Mouse (Mus musculus) lung, postnatal 0 days (tissue): ENCODE data around the gene Smpd4. TPM values are rescaled to one million over a fixed set of nuclear protein-coding genes. Genes with fewer than 3 reads are reported as not detected.

ENCODE experiments used
- ATAC-seq: fragments of 200-750 bp; cut with Nextera tagmentation; 2 replicates; pipeline ENCODE4 v1.8.0; 2017; ENCODE audit warnings: moderate library complexity
- DNase-seq: peaks from one replicate; pipeline ENCODE4 v3.0.0-alpha.2; 2016; ENCODE audit warnings: low spot score
- H3K27ac ChIP-seq: fragments of 300-500 bp; sonication (generic); 2 replicates; pipeline ENCODE4 v1.5.1; 2014; ENCODE audit warnings: antibody characterized with exemption, mild to moderate bottlenecking, low read length, mixed read lengths
- H3K27me3 ChIP-seq: fragments of 300-500 bp; sonication (generic); replicated peaks from 2 replicates; pipeline ENCODE4 v1.6.1; 2014; ENCODE audit warnings: low read length, mixed read lengths; ENCODE audit not compliant: insufficient read depth
- H3K36me3 ChIP-seq: fragments of 300-500 bp; sonication (generic); 2 replicates; pipeline ENCODE4 v1.6.1; 2014; ENCODE audit warnings: low read length, mixed read lengths; ENCODE audit not compliant: insufficient read depth
- H3K4me1 ChIP-seq: fragments of 300-500 bp; sonication (generic); 2 replicates; pipeline ENCODE4 v1.6.1; 2014; ENCODE audit warnings: antibody characterized with exemption, low read depth, low read length, mixed read lengths; ENCODE audit not compliant: insufficient read depth
- H3K4me2 ChIP-seq: fragments of 300-500 bp; sonication (generic); replicated peaks from 2 replicates; pipeline ENCODE4 v1.6.1; 2014; ENCODE audit warnings: low read depth, mild to moderate bottlenecking, low read length, moderate library complexity, mixed read lengths
- H3K4me3 ChIP-seq: fragments of 300-500 bp; sonication (generic); 2 replicates; pipeline ENCODE4 v1.5.1; 2014; ENCODE audit warnings: low read depth, low read length
- H3K9ac ChIP-seq: fragments of 300-500 bp; sonication (generic); replicated peaks from 2 replicates; pipeline ENCODE4 v1.6.1; 2014; ENCODE audit warnings: low read depth, mild to moderate bottlenecking
- H3K9me3 ChIP-seq: fragments of 300-500 bp; sonication (generic); 2 replicates; pipeline ENCODE4 v1.6.1; 2016; ENCODE audit warnings: low read length, mixed read lengths
- CTCF ChIP-seq: IDR thresholded peaks from 2 replicates; pipeline ENCODE4 v1.5.1; 2016; ENCODE audit warnings: antibody characterized with exemption, mild to moderate bottlenecking
- EP300 ChIP-seq: IDR thresholded peaks from 2 replicates; pipeline ENCODE4 v1.6.1; 2016; ENCODE audit warnings: antibody characterized with exemption, mild to moderate bottlenecking, control low read depth
- WGBS: fragments of 180-500 bp; shearing (Covaris S2); extraction: QIAGEN DNeasy Blood & Tissue Kit; methylation state at CpG from one replicate; pipeline ENCODE4 v1.1.7; 2014; 5-methylcytosine and 5-hydroxymethylcytosine counted together
- polyA plus RNA-seq: library from polyadenylated mRNA; unstranded; fragments of >200 nt; fragmentation: Nextera tagmentation; extraction: Ambion mirVana; gene quantifications from 2 replicates; pipeline ENCODE4 v1.2.1, GENCODE M21; 2015

Smpd4 gene
- polyA plus RNA-seq, 1 experiment from 2014 or later = 8.8 TPM

GRCm38 (mm10) chr16:17649925-17650605 is 30.9 kb downstream of the Smpd4 start:
- H3K4me2 ChIP-seq = no peak overlapping the region
- no peak for DNase-seq
- ATAC-seq = no peak
- no peak overlapping the region for H3K4me3 ChIP-seq
- TF ChIP-seq CTCF (no peak), EP300 (no peak)
- H3K4me1 ChIP-seq = peaks cover 6% of the 10 kb centered on the region; the same call in 1 of the 2 replicates
- 84% methylated on average over 16 of the region's 16 CpGs for WGBS
- H3K27ac ChIP-seq = no peak overlapping the region
- peaks cover 32% of the 10 kb centered on the region for H3K36me3 ChIP-seq
- H3K27me3 ChIP-seq = no peaks in the 10 kb centered on the region
- no peak overlapping the region for H3K9ac ChIP-seq
- no peaks in the 10 kb centered on the region for H3K9me3 ChIP-seq

- Histone ChIP-seq H3K4me2 (no peak overlapping the region), H3K4me1 (peaks cover 6% of the 10 kb centered on the region; the same call in 1 of the 2 replicates), H3K27me3 (no peaks in the 10 kb centered on the region), H3K4me3 (no peak overlapping the region), H3K36me3 (peaks cover 34% of the 10 kb centered on the region), H3K9ac (no peak overlapping the region), H3K9me3 (no peaks in the 10 kb centered on the region), H3K27ac (no peak overlapping the region)
- ATAC-seq (no peak), DNase-seq (no peak)
- WGBS = 100% methylated on average over 1 of the region's 1 CpGs
- TF ChIP-seq EP300 (no peak), CTCF (no peak)
These were observed 31.6 kb downstream of the Smpd4 start for GRCm38 (mm10) chr16:17650711-17651110.

DNA sequence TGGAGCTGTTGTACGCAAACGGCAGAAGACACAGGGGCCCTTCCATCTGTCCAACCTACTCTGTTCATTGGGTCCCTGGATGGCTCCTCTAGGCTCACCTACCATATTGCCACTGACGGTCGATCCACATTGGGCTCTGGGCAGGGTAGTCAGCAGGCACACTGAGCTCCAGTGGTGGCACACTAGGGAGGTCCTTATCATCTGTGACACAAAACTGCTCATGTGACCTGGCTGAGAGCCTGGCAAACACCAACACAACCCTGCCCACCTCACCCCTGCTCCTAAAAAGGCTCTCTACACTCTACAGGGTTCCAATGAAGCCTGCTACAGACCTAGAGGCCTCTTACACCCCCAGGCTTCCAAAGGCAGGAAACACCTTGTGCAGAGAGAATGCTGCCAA is 33.5 kb downstream of the Smpd4 start:
- Histone ChIP-seq H3K27ac (no peak overlapping the region), H3K9ac (no peak overlapping the region), H3K36me3 (peaks cover 40% of the 10 kb centered on the region), H3K4me1 (no peaks in the 10 kb centered on the region), H3K4me2 (no peak overlapping the region), H3K27me3 (no peaks in the 10 kb centered on the region), H3K9me3 (no peaks in the 10 kb centered on the region), H3K4me3 (no peak overlapping the region)
- 86% methylated on average over 4 of the region's 4 CpGs for WGBS
- TF ChIP-seq EP300 = no peak
- TF ChIP-seq CTCF = no peak
- no peak for ATAC-seq
- no peak for DNase-seq

DNA sequence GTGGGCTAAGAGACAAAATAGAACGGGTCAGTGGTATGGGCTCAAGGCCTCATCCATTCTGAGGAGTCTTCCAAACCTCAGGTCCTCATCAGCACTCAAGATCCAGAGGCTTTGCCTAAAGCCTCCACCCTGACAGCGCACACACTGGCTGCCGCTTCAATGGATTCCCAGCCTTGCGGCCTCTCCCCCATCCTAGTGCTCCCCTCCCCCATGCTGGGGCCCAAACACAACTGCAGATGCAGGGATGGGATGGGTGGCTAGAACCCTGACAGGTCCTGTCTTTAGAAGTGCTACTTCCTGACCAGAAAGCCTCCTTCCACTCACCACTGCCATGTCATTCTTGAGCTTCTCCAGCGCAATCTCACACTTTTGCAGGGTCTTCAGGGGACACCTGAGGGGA is 34.4 kb downstream of the Smpd4 start:
- peaks cover 40% of the 10 kb centered on the region for H3K36me3 ChIP-seq

GRCm38 (mm10) chr16:17654188-17654795 is 35.1 kb downstream of the Smpd4 start:
- no peak overlapping the region for H3K9ac ChIP-seq
- H3K9me3 ChIP-seq = no peaks in the 10 kb centered on the region
- H3K27ac ChIP-seq = no peak overlapping the region
- no peaks in the 10 kb centered on the region for H3K4me1 ChIP-seq
- no peak overlapping the region for H3K4me2 ChIP-seq
- ATAC-seq (no peak), DNase-seq (no peak)
- no peak overlapping the region for H3K4me3 ChIP-seq
- TF ChIP-seq CTCF (no peak), EP300 (no peak)
- 94% methylated on average over 4 of the region's 4 CpGs for WGBS
- H3K27me3 ChIP-seq = no peaks in the 10 kb centered on the region
- H3K36me3 ChIP-seq = peaks cover 40% of the 10 kb centered on the region

More for the DNA sequence above, 34.4 kb downstream of the Smpd4 start:
- ATAC-seq (no peak), DNase-seq (no peak)
- H3K9me3 ChIP-seq = no peaks in the 10 kb centered on the region
- no peaks in the 10 kb centered on the region for H3K27me3 ChIP-seq
- no peaks in the 10 kb centered on the region for H3K4me1 ChIP-seq
- no peak overlapping the region for H3K4me3 ChIP-seq
- TF ChIP-seq EP300 (no peak), CTCF (no peak)
- 98% methylated on average over 5 of the region's 5 CpGs for WGBS
- no peak overlapping the region for H3K27ac ChIP-seq
- no peak overlapping the region for H3K4me2 ChIP-seq
- H3K9ac ChIP-seq = no peak overlapping the region

- H3K27me3 ChIP-seq = no peaks in the 10 kb centered on the region
- no peaks in the 10 kb centered on the region for H3K9me3 ChIP-seq
These were observed 37.2 kb downstream of the Smpd4 start for GRCm38 (mm10) chr16:17656212-17656871.

More at GRCm38 (mm10) chr16:17656212-17656871, 37.2 kb downstream of the Smpd4 start:
- Histone ChIP-seq H3K4me1 (no peaks in the 10 kb centered on the region), H3K9ac (no peak overlapping the region), H3K4me3 (no peak overlapping the region), H3K36me3 (peaks cover 32% of the 10 kb centered on the region), H3K27ac (no peak overlapping the region), H3K4me2 (no peak overlapping the region)
- TF ChIP-seq CTCF (no peak), EP300 (no peak)
- 74% methylated on average over 5 of the region's 5 CpGs for WGBS
- ATAC-seq = no peak
- DNase-seq = no peak
